Mouse (Mus musculus): ENCODE measurements around the gene Prss53.
A peak's percentile ranks its signal among the peaks of the same experiment; 100 is the strongest.

Gene Prss53

GRCm38 (mm10) chr7:127890798-127891197 lies at the start of gene Prss53:
Gene Prss53, minus strand, starts transcription at chr7:127890970.
- DNase-seq (ENCODE audit: low spot score), result no peak

- DNase-seq (ENCODE audit: low spot score), result no peak
These were observed 45.6 kb upstream of the Prss53 start for GRCm38 (mm10) chr7:127936216-127936884.

- no peak for DNase-seq (ENCODE audit: low spot score)
These were observed 45.0 kb upstream of the Prss53 start for GRCm38 (mm10) chr7:127935748-127936159.

- DNase-seq (ENCODE audit: low spot score), result peak; percentile 96
These were observed 44.4 kb upstream of the Prss53 start for GRCm38 (mm10) chr7:127935028-127935722.

GRCm38 (mm10) chr7:127934075-127934474 lies 43.3 kb upstream of the Prss53 start:
- DNase-seq (ENCODE audit: low spot score), result no peak

- no peak for DNase-seq (ENCODE audit: low spot score)
These were observed 41.7 kb upstream of the Prss53 start for GRCm38 (mm10) chr7:127932273-127933031.

- DNase-seq (ENCODE audit: low spot score), result no peak
These were observed 40.8 kb upstream of the Prss53 start for GRCm38 (mm10) chr7:127931351-127932135.

GRCm38 (mm10) chr7:127930636-127931035 lies 39.9 kb upstream of the Prss53 start:
- no peak for DNase-seq (ENCODE audit: low spot score)

- DNase-seq (ENCODE audit: low spot score), result no peak
These were observed 39.2 kb upstream of the Prss53 start, which contains the start of gene Prss8 for GRCm38 (mm10) chr7:127929923-127930322. Gene Prss8, minus strand, starts transcription at chr7:127930104.

GRCm38 (mm10) chr7:127928596-127928995 lies 37.8 kb upstream of the Prss53 start:
- DNase-seq (ENCODE audit: low spot score), result no peak

- no peak for DNase-seq (ENCODE audit: low spot score)
These were observed 37.0 kb upstream of the Prss53 start for GRCm38 (mm10) chr7:127927726-127928125.

GRCm38 (mm10) chr7:127926846-127927245 lies 36.1 kb upstream of the Prss53 start:
- no peak for DNase-seq (ENCODE audit: low spot score)

GRCm38 (mm10) chr7:127926066-127926465 lies 35.3 kb upstream of the Prss53 start:
- no peak for DNase-seq (ENCODE audit: low spot score)

- no peak for DNase-seq (ENCODE audit: low spot score)
These were observed 34.5 kb upstream of the Prss53 start for GRCm38 (mm10) chr7:127925252-127925651.

GRCm38 (mm10) chr7:127923714-127924113 lies 32.9 kb upstream of the Prss53 start:
- no peak for DNase-seq (ENCODE audit: low spot score)

- no peak for DNase-seq (ENCODE audit: low spot score)
These were observed 31.9 kb upstream of the Prss53 start for GRCm38 (mm10) chr7:127922451-127923275.

GRCm38 (mm10) chr7:127921516-127921915 lies 30.7 kb upstream of the Prss53 start:
- DNase-seq (ENCODE audit: low spot score), result peak; percentile 51

- peak; percentile 53 for DNase-seq (ENCODE audit: low spot score)
These were observed 28.5 kb upstream of the Prss53 start for GRCm38 (mm10) chr7:127919290-127919689.

- DNase-seq (ENCODE audit: low spot score), result peak; percentile 47
These were observed 27.4 kb upstream of the Prss53 start for GRCm38 (mm10) chr7:127918203-127918602.

GRCm38 (mm10) chr7:127915293-127915692 lies 24.5 kb upstream of the Prss53 start:
- DNase-seq (ENCODE audit: low spot score), result no peak

GRCm38 (mm10) chr7:127912938-127913337 lies 22.2 kb upstream of the Prss53 start:
- no peak for DNase-seq (ENCODE audit: low spot score)

All from retina, embryonic 14.5 days (tissue).